Mouse (Mus musculus) testis, adult 2 months (tissue): Measurements from ENCODE around the gene Pla2g3.

Experiments used
- CTCF ChIP-seq: fragments of 200-500 bp; IDR thresholded peaks from 2 replicates; pipeline ENCODE4 v1.5.1; 2012; ENCODE audit warnings: low read depth, mild to moderate bottlenecking, inconsistent platforms, low read length, moderate library complexity; ENCODE audit not compliant: control insufficient read depth, insufficient read depth, insufficient replicate concordance
- POLR2A ChIP-seq: fragments of 200-500 bp; IDR thresholded peaks from 2 replicates; pipeline ENCODE4 v1.6.1; 2012; ENCODE audit warnings: low read depth, mild to moderate bottlenecking, inconsistent platforms, low read length, moderate library complexity; ENCODE audit not compliant: control insufficient read depth

GRCm38 (mm10) chr11:3443091-3443490 is 45.0 kb upstream of the Pla2g3 start:
- TF ChIP-seq POLR2A, result no peak
- TF ChIP-seq CTCF, result no peak
